In genomic region chr4:115784769-115785510, GRCm38 (mm10) we compare ENCODE assay signal across 8 mouse cellular contexts. TPM values are rescaled to one million over a fixed set of nuclear protein-coding genes. Genes with fewer than 3 reads are reported as not detected.
DNase-seq lines count a peak whose midpoint lies in the region; ATAC-seq and TF ChIP-seq lines count a peak whose summit lies in the region.

Gene Atpaf1, plus strand, starts transcription at chr4:115784812.

- H3K4me1 ChIP-seq in hindbrain, embryonic 16.5 days (ENCODE audit: control insufficient read depth, insufficient read depth, low read depth, low read length) = peaks cover 10% of the 10 kb centered on the region

- no peaks in the 10 kb centered on the region for H3K9me3 ChIP-seq in hindbrain, embryonic 16.5 days (ENCODE audit: control insufficient read depth, low read length)

- peak within 1 kb of the TSS; percentile 89 for H3K4me2 ChIP-seq in hindbrain, embryonic 16.5 days (ENCODE audit: low read length)

- under 1% methylated on average over 51 of the region's 69 CpGs for WGBS in hindbrain, embryonic 16.5 days
- under 1% methylated on average over 54 of the region's 69 CpGs for WGBS in macrophage (ENCODE audit: missing documents)

- peak within 1 kb of the TSS; percentile 92 for H3K27ac ChIP-seq in gastrocnemius, adult 2 months
- peak within 1 kb of the TSS; percentile 66 for H3K27ac ChIP-seq in hindbrain, embryonic 16.5 days (ENCODE audit: low read depth, low read length)
- no peak within 1 kb of the TSS for H3K27ac ChIP-seq in macrophage

- H3K9ac ChIP-seq in hindbrain, embryonic 16.5 days (ENCODE audit: low read depth, low read length) = peak within 1 kb of the TSS; percentile 86

- peak within 1 kb of the TSS; percentile 99 for H3K4me3 ChIP-seq in gastrocnemius, adult 2 months
- peak within 1 kb of the TSS; percentile 69 for H3K4me3 ChIP-seq in hindbrain, embryonic 16.5 days (ENCODE audit: low read length)
- H3K4me3 ChIP-seq in macrophage (ENCODE audit: inconsistent target) = peak within 1 kb of the TSS; percentile 50

- H3K36me3 ChIP-seq in hindbrain, embryonic 16.5 days (ENCODE audit: control insufficient read depth, insufficient read depth, low read length) = peaks cover 7% of the 10 kb centered on the region; the same call in 1 of the 2 replicates
- H3K36me3 ChIP-seq in macrophage (ENCODE audit: inconsistent target) = peaks cover 4% of the 10 kb centered on the region; the same call in 1 of the 2 replicates

- ATAC-seq in hindbrain, embryonic 16.5 days = peak; percentile 95

- intact Hi-C loops in gastrocnemius, adult 2 months (cut with DNase I) = loop anchor here (5.0 kb wide), 1 partner anchor 43 kb away; no protein-coding TSS in a partner anchor

- peak; percentile 53 for TF ChIP-seq CTCF in gastrocnemius, adult 2 months (IDR thresholded peaks at IDR 0.05)

- no peaks in the 10 kb centered on the region; the same call in 1 of the 2 replicates for H3K79me2 ChIP-seq in macrophage (ENCODE audit: inconsistent target)

- DNase-seq in ZHBTc4 (ENCODE audit: low read depth, low spot score) = peak; percentile 84
- DNase-seq in cerebellum, postnatal 4 days (ENCODE audit: low spot score in 2 of 2) = peak; percentile 71 to 80
- DNase-seq in gastrocnemius, adult 2 months = peak; percentile 89
- DNase-seq in left cerebral cortex, adult 18-20 months (ENCODE audit: low spot score in 2 of 2) = peak; percentile 83 to 85
- DNase-seq in right cerebral cortex, adult 18-20 months = peak; percentile 85
- DNase-seq in urinary bladder, adult 2 months (ENCODE audit: low spot score) = peak; percentile 72

- no peaks in the 10 kb centered on the region for H3K27me3 ChIP-seq in hindbrain, embryonic 16.5 days (replicated peaks; ENCODE audit: control insufficient read depth, insufficient read depth, low read length)

RNA-seq across cellular contexts. Expression of gene Atpaf1, which starts in this region (rescaled TPM):
- 10 to 100 TPM; 46.9 to 70.1 TPM for total RNA-seq in gastrocnemius, adult 2 months (2021)
- 37.7 and 38.6 TPM in 2 replicates for polyA plus RNA-seq in hindbrain, embryonic 16.5 days (2015; fragmentation: Nextera tagmentation; extraction: Ambion mirVana)
- 10 to 100 TPM; 75.2 to 86.0 TPM for total RNA-seq in left cerebral cortex, adult 18-20 months (2021)
- 10 to 100 TPM in 21 of 26 experiments, 1 to 10 TPM in 5; 5.3 to 33.8 (median 16.9) TPM for total RNA-seq in macrophage (2018; cell fraction: chromatin; rRNA removed)
- total RNA-seq in macrophage (2018; cell fraction: cytosol; rRNA removed) = 10 to 100 TPM in 24 of 26 experiments, 1 to 10 TPM in 2; 9.4 to 26.4 (median 15.8) TPM
- 10 to 100 TPM in 20 of 26 experiments, 1 to 10 TPM in 6; 5.8 to 30.3 (median 13.2) TPM for total RNA-seq in macrophage (2018; cell fraction: nucleus; rRNA removed)
- polyA plus RNA-seq in macrophage (2018) = 16.5 to 19.3 TPM (median 19.0 TPM) in 3 replicates
- polyA plus RNA-seq in urinary bladder, adult 2 months (2012; rRNA removed) = 18.1 and 19.0 TPM in 2 replicates
